Mouse (Mus musculus) layer of hippocampus, adult 9-10 months (tissue): ENCODE measurements around the gene Stau1.

Experiments
- DNase-seq: peaks from one replicate; pipeline ENCODE4 v3.0.0; 2022; ENCODE audit warnings: low spot score

Stau1 gene

DNA sequence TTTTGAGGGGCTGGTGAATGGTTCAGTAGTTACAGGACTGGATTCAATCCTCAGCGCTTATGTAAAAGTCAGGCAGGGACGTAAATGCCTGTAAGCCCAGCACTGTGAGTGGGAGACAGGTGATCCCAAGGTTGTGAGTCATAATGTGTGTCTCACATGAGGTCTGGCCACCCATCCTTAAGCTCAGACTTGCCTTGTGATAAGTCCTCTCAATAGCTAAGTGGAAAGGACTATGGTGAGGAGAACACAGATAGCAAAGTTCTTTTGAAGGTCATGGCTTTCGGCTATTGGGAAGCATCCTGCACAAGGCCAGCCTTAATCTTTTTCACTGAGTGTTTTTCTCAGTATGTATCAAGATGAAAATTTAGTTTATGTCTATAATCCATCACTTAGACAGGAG, 86.4 kb downstream of the Stau1 start:
- no peak for DNase-seq

GRCm38 (mm10) chr2:166906523-166907182, 89.4 kb downstream of the Stau1 start:
- DNase-seq = no peak

DNA sequence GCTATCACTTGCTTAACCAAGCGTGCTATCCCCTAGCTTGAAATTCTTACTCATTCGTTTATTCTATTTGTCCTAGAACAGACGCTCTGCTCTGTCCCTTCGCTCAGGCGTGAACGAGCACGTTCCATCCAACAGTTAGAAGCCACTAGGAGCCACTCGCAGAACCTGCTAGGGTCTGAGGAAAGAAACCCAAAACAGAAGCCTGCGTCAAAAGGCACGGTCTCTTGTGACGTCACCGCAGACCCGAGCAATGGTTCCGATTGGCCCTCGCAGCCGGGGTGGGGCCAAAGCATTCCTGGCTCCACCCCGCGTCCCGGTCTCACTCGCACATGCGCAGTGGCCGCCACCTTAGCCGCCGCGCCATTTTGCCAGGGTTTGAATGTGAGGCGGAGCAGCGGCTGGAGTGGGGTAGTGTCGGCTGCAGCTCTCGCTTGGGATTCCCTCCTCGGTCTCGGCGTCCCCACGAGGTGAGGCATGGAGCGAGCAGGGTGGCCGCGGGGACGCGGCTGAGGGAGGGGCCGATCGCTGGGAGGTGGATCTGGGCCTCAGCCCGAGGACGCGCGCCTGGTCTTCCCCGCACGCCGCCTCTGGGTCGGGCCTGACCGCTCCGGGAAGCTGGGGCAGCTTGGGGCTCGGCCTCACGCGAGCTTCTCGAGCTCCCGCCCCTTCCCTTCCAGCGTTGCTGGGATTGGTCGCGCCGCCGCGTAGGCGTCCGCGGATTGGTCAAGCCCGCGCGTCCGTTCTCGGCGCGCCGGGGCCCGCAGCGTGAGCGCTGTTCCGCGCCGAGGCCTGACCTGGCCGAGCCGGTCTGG, 90.2 kb downstream of the Stau1 start, which contains the start of gene Cse1l:
TSS of gene Cse1l (plus strand) at position 330 of the 812 bp plus-strand sequence.
- DNase-seq = peak; percentile 92

DNA sequence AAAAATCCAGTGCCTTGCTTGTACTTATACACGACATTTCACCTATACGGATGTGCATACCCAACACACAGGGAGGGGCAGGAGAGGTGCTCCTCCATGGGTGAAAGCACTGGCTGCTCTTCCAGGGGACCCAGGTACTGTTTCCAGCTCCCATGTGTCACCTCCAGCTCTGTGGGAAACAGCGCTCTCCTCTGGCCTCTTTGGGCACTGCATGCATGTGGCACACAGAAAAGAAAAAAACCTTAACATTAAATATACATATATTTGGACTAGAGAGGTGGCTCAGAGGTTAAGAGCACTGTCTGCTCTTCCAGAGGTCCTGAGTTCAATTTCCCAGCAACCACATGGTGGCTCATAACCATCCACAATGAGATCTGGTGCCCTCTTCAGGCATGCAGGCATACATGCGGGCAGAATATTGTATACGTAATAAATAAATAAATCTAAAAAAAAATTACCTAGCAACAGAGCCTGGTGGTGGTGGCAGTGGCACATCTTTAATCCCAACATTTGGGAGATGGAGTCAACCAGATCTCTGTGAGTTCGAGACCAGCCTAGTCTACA, 92.3 kb downstream of the Stau1 start:
- no peak for DNase-seq

DNA sequence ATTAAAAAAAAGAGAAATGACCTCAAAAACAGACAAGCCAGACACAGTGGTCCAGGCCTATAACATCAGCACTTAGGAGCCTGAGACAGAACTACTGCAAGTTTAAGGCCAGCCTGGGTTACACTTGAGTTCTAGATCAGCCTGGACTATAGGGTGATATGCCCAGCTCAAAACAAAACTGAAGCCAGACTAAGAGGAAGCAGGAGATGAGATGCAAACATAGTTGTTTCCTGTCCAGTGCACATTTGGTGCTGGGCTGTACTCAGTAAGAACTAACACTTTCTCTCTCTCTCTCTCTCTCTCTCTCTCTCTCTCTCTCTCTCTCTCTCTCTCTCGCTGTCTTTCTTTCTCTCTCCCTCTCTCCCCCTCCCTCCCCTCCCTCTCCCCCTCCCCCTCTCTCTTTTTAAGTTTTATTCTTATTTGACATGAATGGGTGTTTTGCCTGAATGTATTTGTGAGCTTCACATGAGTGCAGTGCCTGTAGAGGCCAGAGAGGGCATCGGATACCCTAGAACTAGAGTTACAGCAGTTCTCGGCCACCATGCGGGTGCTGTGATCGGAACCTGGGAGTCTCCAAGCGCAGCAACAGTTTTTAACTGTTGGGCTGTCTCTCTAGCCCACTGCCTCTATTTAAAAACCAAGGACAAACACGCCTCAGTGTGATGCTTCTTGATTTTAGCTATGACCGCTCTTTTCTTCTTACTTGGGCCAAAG, 95.2 kb downstream of the Stau1 start:
- DNase-seq = no peak

DNA sequence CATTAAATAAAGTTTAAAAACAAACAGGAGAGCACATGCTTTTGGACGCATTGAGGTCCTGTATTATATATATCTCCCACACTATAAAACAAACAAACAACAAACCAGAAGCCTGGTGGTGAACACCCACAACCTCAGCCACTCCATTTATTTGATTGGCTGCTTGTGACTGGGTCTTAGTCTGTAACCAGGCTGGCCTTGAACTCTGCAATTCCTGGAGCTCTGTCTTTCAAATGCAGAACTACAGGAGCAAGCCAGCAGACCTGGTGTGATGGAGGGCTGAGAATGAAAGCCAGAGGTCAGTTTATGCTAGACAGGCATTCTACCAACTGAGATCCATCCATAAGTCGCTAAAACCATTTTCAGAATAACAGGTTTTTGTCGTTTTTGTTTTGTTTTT, 96.4 kb downstream of the Stau1 start:
- no peak for DNase-seq

DNA sequence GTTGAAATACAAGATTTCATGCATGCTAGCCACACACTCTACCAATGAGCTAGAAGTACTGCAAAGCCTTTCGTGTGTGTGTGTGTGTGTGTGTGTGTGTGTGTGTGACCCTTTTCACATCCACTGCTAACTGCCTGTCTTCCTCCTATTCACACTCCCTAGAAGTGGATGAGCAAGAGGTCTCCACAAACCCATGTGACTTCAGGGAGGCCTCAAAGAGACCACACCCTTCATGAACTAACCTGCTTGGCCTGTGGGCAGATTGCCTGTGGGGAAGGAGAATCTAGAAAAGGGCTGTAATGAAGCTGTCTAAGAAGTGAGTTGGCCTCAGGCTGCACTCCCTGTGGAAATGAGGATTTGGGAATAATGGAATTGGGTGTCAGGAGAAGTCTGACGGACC, 96.9 kb downstream of the Stau1 start:
- DNase-seq = no peak
